Mouse (Mus musculus): ENCODE data around the gene Atf6. TPM values are rescaled to one million over a fixed set of nuclear protein-coding genes. Genes with fewer than 3 reads are reported as not detected.
A peak's percentile ranks its signal among the peaks of the same experiment; 100 is the strongest.

Atf6 gene
- total and polyA plus RNA-seq, 2 experiments from 2014 or later, result 13.0 to 41.5 TPM

GRCm38 (mm10) chr1:170898413-170899075, 31.0 kb upstream of the Atf6 start:
- DNase-seq (ENCODE audit: low spot score) (no peak), ATAC-seq (ENCODE audit: insufficient read depth, low read depth) (no peak)
- no peak overlapping the region for H3K9ac ChIP-seq (replicated peaks; ENCODE audit: low read depth, low read length)
- no peak overlapping the region for H3K27ac ChIP-seq (ENCODE audit: low read depth)
- TF ChIP-seq EP300 (IDR thresholded peaks at IDR 0.05; ENCODE audit: low read depth), result no peak
- no peak for TF ChIP-seq CTCF (IDR thresholded peaks at IDR 0.05; ENCODE audit: low read depth)
- H3K36me3 ChIP-seq (replicated peaks; ENCODE audit: control insufficient read depth, insufficient read depth, low read length), result no peaks in the 10 kb centered on the region
- H3K4me1 ChIP-seq (ENCODE audit: control insufficient read depth, insufficient read depth), result no peaks in the 10 kb centered on the region
- H3K27me3 ChIP-seq (ENCODE audit: control insufficient read depth, insufficient read depth, low read length), result peaks cover 19% of the 10 kb centered on the region; the same call in 1 of the 2 replicates
- WGBS, result 59% methylated on average over 16 of the region's 16 CpGs
- H3K4me2 ChIP-seq (ENCODE audit: low read depth, low read length), result no peak overlapping the region
- H3K9me3 ChIP-seq (replicated peaks; ENCODE audit: control insufficient read depth, low read length), result no peaks in the 10 kb centered on the region
- no peak overlapping the region for H3K4me3 ChIP-seq (ENCODE audit: low read depth, low read length)

- Histone ChIP-seq H3K4me3 (ENCODE audit: low read depth, low read length) (no peak overlapping the region), H3K36me3 (replicated peaks; ENCODE audit: control insufficient read depth, insufficient read depth, low read length) (no peaks in the 10 kb centered on the region), H3K27me3 (ENCODE audit: control insufficient read depth, insufficient read depth, low read length) (peaks cover 14% of the 10 kb centered on the region; the same call in 1 of the 2 replicates), H3K27ac (ENCODE audit: low read depth) (no peak overlapping the region), H3K4me2 (ENCODE audit: low read depth, low read length) (no peak overlapping the region), H3K9me3 (replicated peaks; ENCODE audit: control insufficient read depth, low read length) (no peaks in the 10 kb centered on the region), H3K9ac (replicated peaks; ENCODE audit: low read depth, low read length) (no peak overlapping the region), H3K4me1 (ENCODE audit: control insufficient read depth, insufficient read depth) (no peaks in the 10 kb centered on the region)
- WGBS, result 80% methylated on average over 5 of the region's 5 CpGs
- no peak for DNase-seq (ENCODE audit: low spot score)
- ATAC-seq (ENCODE audit: insufficient read depth, low read depth), result no peak
- no peak for TF ChIP-seq EP300 (IDR thresholded peaks at IDR 0.05; ENCODE audit: low read depth)
- TF ChIP-seq CTCF (IDR thresholded peaks at IDR 0.05; ENCODE audit: low read depth), result no peak
Observed at GRCm38 (mm10) chr1:170896651-170897281, 29.2 kb upstream of the Atf6 start.

- Histone ChIP-seq H3K9me3 (replicated peaks; ENCODE audit: control insufficient read depth, low read length) (no peaks in the 10 kb centered on the region), H3K4me3 (ENCODE audit: low read depth, low read length) (no peak overlapping the region), H3K9ac (replicated peaks; ENCODE audit: low read depth, low read length) (no peak overlapping the region), H3K4me2 (ENCODE audit: low read depth, low read length) (no peak overlapping the region), H3K4me1 (ENCODE audit: control insufficient read depth, insufficient read depth) (no peaks in the 10 kb centered on the region), H3K27ac (ENCODE audit: low read depth) (no peak overlapping the region), H3K27me3 (ENCODE audit: control insufficient read depth, insufficient read depth, low read length) (peaks cover 14% of the 10 kb centered on the region; the same call in 1 of the 2 replicates), H3K36me3 (replicated peaks; ENCODE audit: control insufficient read depth, insufficient read depth, low read length) (no peaks in the 10 kb centered on the region)
- no peak for TF ChIP-seq EP300 (IDR thresholded peaks at IDR 0.05; ENCODE audit: low read depth)
- peak; percentile 52 for TF ChIP-seq CTCF (IDR thresholded peaks at IDR 0.05; ENCODE audit: low read depth)
- DNase-seq (ENCODE audit: low spot score) (peak; percentile 58), ATAC-seq (ENCODE audit: insufficient read depth, low read depth) (no peak)
- WGBS, result 55% methylated on average over 9 of the region's 9 CpGs
Observed at GRCm38 (mm10) chr1:170894603-170895602, 27.3 kb upstream of the Atf6 start.

- no peak for DNase-seq (ENCODE audit: low spot score)
- H3K4me2 ChIP-seq (ENCODE audit: low read depth, low read length), result no peak overlapping the region
- H3K36me3 ChIP-seq (replicated peaks; ENCODE audit: control insufficient read depth, insufficient read depth, low read length), result no peaks in the 10 kb centered on the region
- 0 out of 2 replicates have a peak, but pooled peaks cover 2% of the 10 kb centered on the region for H3K27me3 ChIP-seq (ENCODE audit: control insufficient read depth, insufficient read depth, low read length)
- no peaks in the 10 kb centered on the region for H3K4me1 ChIP-seq (ENCODE audit: control insufficient read depth, insufficient read depth)
- no peak overlapping the region for H3K4me3 ChIP-seq (ENCODE audit: low read depth, low read length)
- no peak for TF ChIP-seq EP300 (IDR thresholded peaks at IDR 0.05; ENCODE audit: low read depth)
- no peak for TF ChIP-seq CTCF (IDR thresholded peaks at IDR 0.05; ENCODE audit: low read depth)
- H3K9me3 ChIP-seq (replicated peaks; ENCODE audit: control insufficient read depth, low read length), result no peaks in the 10 kb centered on the region
- 52% methylated on average over 1 of the region's 1 CpGs for WGBS
- no peak overlapping the region for H3K27ac ChIP-seq (ENCODE audit: low read depth)
- H3K9ac ChIP-seq (replicated peaks; ENCODE audit: low read depth, low read length), result no peak overlapping the region
- no peak for ATAC-seq (ENCODE audit: insufficient read depth, low read depth)
Observed at GRCm38 (mm10) chr1:170892279-170892678, 24.7 kb upstream of the Atf6 start.

- DNase-seq (ENCODE audit: low spot score), result no peak
- WGBS, result 64% methylated on average over 2 of the region's 2 CpGs
- TF ChIP-seq CTCF (IDR thresholded peaks at IDR 0.05; ENCODE audit: low read depth), result no peak
- TF ChIP-seq EP300 (IDR thresholded peaks at IDR 0.05; ENCODE audit: low read depth), result no peak
- Histone ChIP-seq H3K27me3 (ENCODE audit: control insufficient read depth, insufficient read depth, low read length) (no peaks in the 10 kb centered on the region), H3K9me3 (replicated peaks; ENCODE audit: control insufficient read depth, low read length) (no peaks in the 10 kb centered on the region), H3K9ac (replicated peaks; ENCODE audit: low read depth, low read length) (no peak overlapping the region), H3K27ac (ENCODE audit: low read depth) (no peak overlapping the region), H3K4me2 (ENCODE audit: low read depth, low read length) (no peak overlapping the region), H3K4me1 (ENCODE audit: control insufficient read depth, insufficient read depth) (no peaks in the 10 kb centered on the region), H3K36me3 (replicated peaks; ENCODE audit: control insufficient read depth, insufficient read depth, low read length) (no peaks in the 10 kb centered on the region), H3K4me3 (ENCODE audit: low read depth, low read length) (no peak overlapping the region)
- no peak for ATAC-seq (ENCODE audit: insufficient read depth, low read depth)
Observed at GRCm38 (mm10) chr1:170891646-170892045, 24.1 kb upstream of the Atf6 start.

Data from heart, postnatal 0 days (tissue).